Mouse (Mus musculus) forebrain, postnatal 0 days (tissue): ENCODE results near the gene Nuf2. TPM values are rescaled to one million over a fixed set of nuclear protein-coding genes. Genes with fewer than 3 reads are reported as not detected.

Experiments
- ATAC-seq: fragments of 200-750 bp; cut with Nextera tagmentation; 2 replicates; pipeline ENCODE4 v1.8.0; 2017; ENCODE audit warnings: mild to moderate bottlenecking, moderate library complexity
- DNase-seq: peaks from one replicate; pipeline ENCODE4 v3.0.0-alpha.2; 2015
- H3K27ac ChIP-seq: fragments of 300-500 bp; sonication (generic); 2 replicates; pipeline ENCODE4 v1.5.1; 2014; ENCODE audit warnings: low read depth, mild to moderate bottlenecking, antibody characterized with exemption, low read length, moderate library complexity, mixed read lengths
- H3K27me3 ChIP-seq: fragments of 300-500 bp; sonication (generic); 2 replicates; pipeline ENCODE4 v1.6.1; 2014; ENCODE audit warnings: mild to moderate bottlenecking, low read length, mixed read lengths; ENCODE audit not compliant: insufficient read depth
- H3K36me3 ChIP-seq: fragments of 300-500 bp; sonication (generic); 2 replicates; pipeline ENCODE4 v1.6.1; 2014; ENCODE audit warnings: mild to moderate bottlenecking, moderate library complexity; ENCODE audit not compliant: insufficient read depth
- H3K4me1 ChIP-seq: fragments of 300-500 bp; sonication (generic); 2 replicates; pipeline ENCODE4 v1.6.1; 2014; ENCODE audit warnings: antibody characterized with exemption; ENCODE audit not compliant: insufficient read depth
- H3K4me2 ChIP-seq: fragments of 300-500 bp; sonication (generic); 2 replicates; pipeline ENCODE4 v1.6.1; 2014; ENCODE audit warnings: low read depth, mild to moderate bottlenecking, moderate library complexity
- H3K4me3 ChIP-seq: fragments of 300-500 bp; sonication (generic); 2 replicates; pipeline ENCODE4 v1.5.1; 2014; ENCODE audit warnings: low read depth, low read length, mixed read lengths
- H3K9ac ChIP-seq: fragments of 300-500 bp; sonication (generic); 2 replicates; pipeline ENCODE4 v1.6.1; 2014; ENCODE audit warnings: mild to moderate bottlenecking
- H3K9me3 ChIP-seq: fragments of 300-500 bp; sonication (generic); 2 replicates; pipeline ENCODE4 v1.6.1; 2016; ENCODE audit warnings: low read length
- CTCF ChIP-seq: sonication (generic); IDR thresholded peaks from 2 replicates; pipeline ENCODE4 v1.5.1; 2016; ENCODE audit warnings: antibody characterized with exemption, control low read depth, low read depth
- WGBS: fragments of 180-500 bp; shearing (Covaris S2); extraction: QIAGEN DNeasy Blood & Tissue Kit; methylation state at CpG from one replicate; pipeline ENCODE4 v1.1.7; 2014; 5-methylcytosine and 5-hydroxymethylcytosine counted together
- polyA plus RNA-seq: library from polyadenylated mRNA; unstranded; fragments of >200 nt; fragmentation: Nextera tagmentation; extraction: Ambion mirVana; gene quantifications from 2 replicates; pipeline ENCODE4 v1.2.1, GENCODE M21; 2015
- total RNA-seq: library from RNA; depleted of rRNA; stranded (reverse); fragments of >200 nt; gene quantifications from 2 replicates; pipeline ENCODE4 v1.2.3, GENCODE M21; 2014

Nuf2 gene
- total and polyA plus RNA-seq, 2 experiments from 2014 or later: 7.9 to 8.6 TPM

DNA sequence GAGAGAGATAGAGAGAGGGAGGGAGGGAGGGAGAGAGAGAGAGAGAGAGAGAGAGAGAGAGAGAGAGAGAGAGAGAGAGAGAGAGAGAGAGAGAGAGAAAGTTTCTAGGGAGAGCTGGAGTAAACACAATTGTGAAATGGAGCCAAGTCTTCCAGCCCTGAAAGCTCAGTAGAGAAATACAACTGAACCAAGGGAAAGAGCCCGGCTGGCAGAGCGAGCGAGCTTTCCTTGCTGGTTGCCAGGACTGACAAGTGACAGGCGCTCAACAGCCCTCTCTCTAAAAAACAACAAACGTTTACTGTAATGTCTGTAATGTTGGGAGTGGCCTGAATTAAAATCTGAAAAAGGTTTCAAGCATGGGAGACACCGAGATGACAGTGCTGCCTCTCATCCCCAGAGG lies 24.9 kb downstream of the Nuf2 start:
- no peaks in the 10 kb centered on the region for H3K27me3 ChIP-seq
- no peak overlapping the region for H3K9ac ChIP-seq
- peaks cover 6% of the 10 kb centered on the region; the same call in 1 of the 2 replicates for H3K36me3 ChIP-seq
- H3K4me2 ChIP-seq: no peak overlapping the region
- TF ChIP-seq CTCF: no peak
- no peaks in the 10 kb centered on the region; the same call in 1 of the 2 replicates for H3K4me1 ChIP-seq
- DNase-seq (peak; percentile 30), ATAC-seq (peak; percentile 47; the same call in 1 of the 2 replicates)
- no peak overlapping the region for H3K4me3 ChIP-seq
- 66% methylated on average over 6 of the region's 6 CpGs for WGBS
- no peaks in the 10 kb centered on the region for H3K9me3 ChIP-seq
- H3K27ac ChIP-seq: no peak overlapping the region

GRCm38 (mm10) chr1:169502876-169503275 lies 28.4 kb downstream of the Nuf2 start:
- Histone ChIP-seq H3K27me3 (no peaks in the 10 kb centered on the region), H3K4me1 (no peaks in the 10 kb centered on the region; the same call in 1 of the 2 replicates), H3K4me3 (no peak overlapping the region), H3K9me3 (no peaks in the 10 kb centered on the region), H3K27ac (no peak overlapping the region), H3K36me3 (peaks cover 6% of the 10 kb centered on the region; the same call in 1 of the 2 replicates), H3K4me2 (no peak overlapping the region), H3K9ac (no peak overlapping the region)
- ATAC-seq (peak; percentile 53; the same call in 1 of the 2 replicates), DNase-seq (peak; percentile 37)
- WGBS: 82% methylated on average over 3 of the region's 3 CpGs
- TF ChIP-seq CTCF: no peak

DNA sequence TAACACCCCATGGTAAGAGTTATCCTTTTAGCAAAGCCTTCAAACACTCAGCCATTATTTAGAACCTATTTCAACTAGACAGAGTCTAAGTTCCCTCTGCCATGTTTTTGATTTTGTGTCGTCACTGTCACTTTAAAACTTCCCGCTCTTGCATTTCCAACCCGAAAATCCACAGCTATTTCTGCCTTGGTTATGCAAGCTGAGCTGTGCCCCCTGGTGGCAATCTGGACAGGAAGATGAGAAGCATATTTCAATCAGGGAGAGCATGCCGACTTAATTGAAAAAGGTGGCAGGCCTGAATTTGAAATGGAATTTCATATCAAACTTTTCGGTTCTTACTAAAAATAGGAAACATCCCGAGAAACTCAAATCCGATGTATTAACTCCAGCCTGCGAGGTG lies 35.6 kb downstream of the Nuf2 start:
- ATAC-seq (peak; percentile 61; the same call in 1 of the 2 replicates), DNase-seq (peak; percentile 86)
- H3K27ac ChIP-seq: no peak overlapping the region
- H3K9ac ChIP-seq: no peak overlapping the region
- TF ChIP-seq CTCF: peak; percentile 87
- no peak overlapping the region for H3K4me3 ChIP-seq
- H3K4me2 ChIP-seq: no peak overlapping the region
- no peaks in the 10 kb centered on the region for H3K9me3 ChIP-seq
- no peaks in the 10 kb centered on the region for H3K36me3 ChIP-seq
- no peaks in the 10 kb centered on the region for H3K27me3 ChIP-seq
- WGBS: 49% methylated on average over 8 of the region's 8 CpGs
- H3K4me1 ChIP-seq: no peaks in the 10 kb centered on the region

- 55% methylated on average over 1 of the region's 1 CpGs for WGBS
- no peaks in the 10 kb centered on the region for H3K27me3 ChIP-seq
- H3K27ac ChIP-seq: no peak overlapping the region
- no peaks in the 10 kb centered on the region for H3K4me1 ChIP-seq
- H3K9me3 ChIP-seq: no peaks in the 10 kb centered on the region
- no peak for TF ChIP-seq CTCF
- H3K9ac ChIP-seq: no peak overlapping the region
- no peak overlapping the region for H3K4me3 ChIP-seq
- DNase-seq (no peak), ATAC-seq (no peak)
- H3K4me2 ChIP-seq: no peak overlapping the region
- H3K36me3 ChIP-seq: no peaks in the 10 kb centered on the region
Observed at GRCm38 (mm10) chr1:169491561-169491960, 39.7 kb downstream of the Nuf2 start.

GRCm38 (mm10) chr1:169485408-169485885 lies 45.8 kb downstream of the Nuf2 start:
- Histone ChIP-seq H3K27me3 (no peaks in the 10 kb centered on the region), H3K4me1 (no peaks in the 10 kb centered on the region), H3K9ac (no peak overlapping the region), H3K9me3 (no peaks in the 10 kb centered on the region), H3K4me2 (no peak overlapping the region), H3K27ac (0 out of 2 replicates have a peak overlapping the region, but pooled peaks have one; percentile 51), H3K4me3 (no peak overlapping the region), H3K36me3 (no peaks in the 10 kb centered on the region)
- DNase-seq: peak; percentile 77
- WGBS: 20% methylated on average over 6 of the region's 6 CpGs
- peak; percentile 87 for ATAC-seq
- TF ChIP-seq CTCF: no peak

DNA sequence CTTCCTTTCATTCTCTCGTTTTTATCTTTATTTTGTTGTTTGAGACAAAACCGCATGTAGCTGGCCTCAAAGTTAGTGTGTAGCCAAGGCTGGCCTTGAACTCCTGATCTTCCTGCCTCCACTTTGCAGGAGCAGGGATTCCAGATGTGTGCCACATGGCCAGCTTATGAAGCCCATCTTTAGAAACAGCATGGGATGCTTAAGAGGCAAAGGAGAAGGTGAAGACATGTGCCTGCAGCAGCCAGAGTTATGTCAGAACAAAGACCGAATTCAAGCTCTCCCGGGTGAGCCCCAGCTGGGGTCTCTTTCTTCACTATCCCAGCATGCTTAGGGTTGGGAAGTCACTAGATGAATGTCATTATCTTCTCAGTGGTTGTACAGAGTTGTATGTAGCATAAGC lies 46.7 kb downstream of the Nuf2 start:
- no peaks in the 10 kb centered on the region for H3K36me3 ChIP-seq
- no peak overlapping the region for H3K4me3 ChIP-seq
- H3K27ac ChIP-seq: no peak overlapping the region
- H3K4me1 ChIP-seq: no peaks in the 10 kb centered on the region
- H3K9ac ChIP-seq: no peak overlapping the region
- H3K4me2 ChIP-seq: no peak overlapping the region
- no peaks in the 10 kb centered on the region for H3K9me3 ChIP-seq
- TF ChIP-seq CTCF: no peak
- ATAC-seq (peak; percentile 61), DNase-seq (no peak)
- no peaks in the 10 kb centered on the region for H3K27me3 ChIP-seq
- 58% methylated on average over 4 of the region's 4 CpGs for WGBS

GRCm38 (mm10) chr1:169482596-169483335 lies 48.5 kb downstream of the Nuf2 start:
- no peak for DNase-seq
- H3K4me2 ChIP-seq: no peak overlapping the region

More at GRCm38 (mm10) chr1:169482596-169483335, 48.5 kb downstream of the Nuf2 start:
- TF ChIP-seq CTCF: no peak
- Histone ChIP-seq H3K4me1 (no peaks in the 10 kb centered on the region), H3K4me3 (no peak overlapping the region), H3K9me3 (no peaks in the 10 kb centered on the region), H3K27ac (no peak overlapping the region), H3K9ac (no peak overlapping the region), H3K36me3 (no peaks in the 10 kb centered on the region), H3K27me3 (no peaks in the 10 kb centered on the region)
- WGBS: 95% methylated on average over 6 of the region's 6 CpGs
- no peak for ATAC-seq
